ENCODE assay signal across 7 mouse cellular contexts in genomic region chr3:87768431-87768830, GRCm38 (mm10). TPM values are rescaled to one million over a fixed set of nuclear protein-coding genes. Genes with fewer than 3 reads are reported as not detected.
DNase-seq lines count a peak whose midpoint lies in the region; ATAC-seq and TF ChIP-seq lines count a peak whose summit lies in the region.

No protein-coding gene starts in this region.

- TF ChIP-seq CTCF in stomach, postnatal 0 days (IDR thresholded peaks at IDR 0.05; ENCODE audit: low read depth), result no peak

- no peaks in the 10 kb centered on the region; the same call in none of the 2 replicates for H3K27me3 ChIP-seq in neural tube, embryonic 11.5 days (ENCODE audit: control insufficient read depth, insufficient read depth, low read length)
- peaks cover 74% of the 10 kb centered on the region for H3K27me3 ChIP-seq in forebrain, embryonic 12.5 days
- H3K27me3 ChIP-seq in limb, embryonic 15.5 days, result peaks cover 8% of the 10 kb centered on the region; the same call in 1 of the 2 replicates
- H3K27me3 ChIP-seq in stomach, postnatal 0 days (ENCODE audit: control insufficient read depth, insufficient read depth, low read length), result no peaks in the 10 kb centered on the region; the same call in 1 of the 2 replicates

- WGBS in neural tube, embryonic 11.5 days, result 58% methylated on average over 6 of the region's 6 CpGs
- WGBS in forebrain, embryonic 12.5 days, result 52% methylated on average over 6 of the region's 6 CpGs
- 41% methylated on average over 6 of the region's 6 CpGs for WGBS in limb, embryonic 15.5 days
- WGBS in stomach, postnatal 0 days, result 42% methylated on average over 6 of the region's 6 CpGs

- no peaks in the 10 kb centered on the region for H3K36me3 ChIP-seq in neural tube, embryonic 11.5 days (ENCODE audit: control insufficient read depth, insufficient read depth, low read length)
- H3K36me3 ChIP-seq in forebrain, embryonic 12.5 days (replicated peaks), result no peaks in the 10 kb centered on the region
- H3K36me3 ChIP-seq in limb, embryonic 15.5 days, result no peaks in the 10 kb centered on the region
- no peaks in the 10 kb centered on the region for H3K36me3 ChIP-seq in stomach, postnatal 0 days (ENCODE audit: control insufficient read depth, insufficient read depth, low read length)

- H3K4me3 ChIP-seq in neural tube, embryonic 11.5 days (ENCODE audit: low read depth, low read length), result peak overlapping the region; percentile 27
- H3K4me3 ChIP-seq in forebrain, embryonic 12.5 days (replicated peaks), result peak overlapping the region; percentile 38
- peak overlapping the region; percentile 56 for H3K4me3 ChIP-seq in limb, embryonic 15.5 days
- peak overlapping the region; percentile 44 for H3K4me3 ChIP-seq in stomach, postnatal 0 days (ENCODE audit: low read depth, low read length)

- no peak for DNase-seq in neural tube, embryonic 11.5 days (ENCODE audit: low spot score)
- no peak for DNase-seq in neural tube, embryonic 10.5 days (ENCODE audit: extremely low spot score, low spot score)
- DNase-seq in stomach, postnatal 0 days (ENCODE audit: low spot score), result no peak
- DNase-seq in T-cell, adult 2 months (ENCODE audit: low spot score), result no peak
- DNase-seq in thymus, postnatal 4 days, result no peak

- no peaks in the 10 kb centered on the region for H3K9me3 ChIP-seq in neural tube, embryonic 11.5 days (ENCODE audit: control insufficient read depth, low read length)
- H3K9me3 ChIP-seq in forebrain, embryonic 12.5 days, result no peaks in the 10 kb centered on the region
- H3K9me3 ChIP-seq in limb, embryonic 15.5 days, result no peaks in the 10 kb centered on the region
- H3K9me3 ChIP-seq in stomach, postnatal 0 days (ENCODE audit: control insufficient read depth, low read length), result no peaks in the 10 kb centered on the region

- TF ChIP-seq EP300 in stomach, postnatal 0 days (optimal IDR thresholded peaks at IDR 0.05), result no peak

- H3K4me1 ChIP-seq in neural tube, embryonic 11.5 days (ENCODE audit: control insufficient read depth, insufficient read depth, low read length), result peaks cover under 1% of the 10 kb centered on the region
- H3K4me1 ChIP-seq in forebrain, embryonic 12.5 days, result peaks cover 23% of the 10 kb centered on the region
- peaks cover 49% of the 10 kb centered on the region for H3K4me1 ChIP-seq in limb, embryonic 15.5 days
- H3K4me1 ChIP-seq in stomach, postnatal 0 days (replicated peaks; ENCODE audit: control insufficient read depth, insufficient read depth), result peaks cover 5% of the 10 kb centered on the region; the same call in 1 of the 2 replicates

- no peak overlapping the region for H3K27ac ChIP-seq in neural tube, embryonic 11.5 days (ENCODE audit: low read depth, low read length)
- 0 out of 2 replicates have a peak overlapping the region, but pooled peaks have one; percentile 3 for H3K27ac ChIP-seq in forebrain, embryonic 12.5 days
- peak overlapping the region; percentile 68 for H3K27ac ChIP-seq in limb, embryonic 15.5 days
- H3K27ac ChIP-seq in stomach, postnatal 0 days (replicated peaks), result peak overlapping the region; percentile 66

- peak overlapping the region; percentile 42 for H3K4me2 ChIP-seq in neural tube, embryonic 11.5 days (ENCODE audit: low read depth)
- peak overlapping the region; percentile 50 for H3K4me2 ChIP-seq in forebrain, embryonic 12.5 days
- H3K4me2 ChIP-seq in limb, embryonic 15.5 days, result peak overlapping the region; percentile 71
- peak overlapping the region; percentile 51 for H3K4me2 ChIP-seq in stomach, postnatal 0 days (replicated peaks; ENCODE audit: low read depth)

- no peak for ATAC-seq in neural tube, embryonic 11.5 days (ENCODE audit: insufficient read depth, low FRiP score, low TSS enrichment)
- no peak for ATAC-seq in forebrain, embryonic 12.5 days (ENCODE audit: low FRiP score)
- ATAC-seq in limb, embryonic 15.5 days (ENCODE audit: insufficient number of reproducible peaks, low FRiP score, low TSS enrichment, low read depth), result no peak
- ATAC-seq in stomach, postnatal 0 days (ENCODE audit: low FRiP score, low TSS enrichment), result no peak

- peak overlapping the region; percentile 40 for H3K9ac ChIP-seq in neural tube, embryonic 11.5 days (ENCODE audit: low read length)
- H3K9ac ChIP-seq in forebrain, embryonic 12.5 days, result no peak overlapping the region
- H3K9ac ChIP-seq in limb, embryonic 15.5 days, result peak overlapping the region; percentile 40
- H3K9ac ChIP-seq in stomach, postnatal 0 days (ENCODE audit: low read length), result peak overlapping the region; percentile 55

RNA-seq across cellular contexts. Expression of gene Lrrc71, which starts 20.0 kb away (rescaled TPM):
- 0.24 and 0.31 TPM in 2 replicates for polyA plus RNA-seq in neural tube, embryonic 11.5 days (2014; fragmentation: Nextera tagmentation; extraction: Ambion mirVana)
- polyA plus RNA-seq in forebrain, embryonic 12.5 days (2016; fragmentation: Nextera tagmentation; extraction: Ambion mirVana), result 0.26 and 0.37 TPM in 2 replicates
- polyA plus RNA-seq in limb, embryonic 15.5 days (2015; fragmentation: Nextera tagmentation; extraction: Ambion mirVana), result 0.36 and 0.59 TPM in 2 replicates
- 0.29 and 0.38 TPM in 2 replicates for polyA plus RNA-seq in stomach, postnatal 0 days (2015; fragmentation: Nextera tagmentation; extraction: Ambion mirVana)

RNA-seq across cellular contexts. Expression of gene Ntrk1, which starts 26.5 kb away (rescaled TPM):
- polyA plus RNA-seq in neural tube, embryonic 11.5 days (2014; fragmentation: Nextera tagmentation; extraction: Ambion mirVana), result 18.3 and 20.4 TPM in 2 replicates
- 1.1 and 1.4 TPM in 2 replicates for polyA plus RNA-seq in forebrain, embryonic 12.5 days (2016; fragmentation: Nextera tagmentation; extraction: Ambion mirVana)
- polyA plus RNA-seq in limb, embryonic 15.5 days (2015; fragmentation: Nextera tagmentation; extraction: Ambion mirVana), result 0.48 and 0.76 TPM in 2 replicates
- polyA plus RNA-seq in stomach, postnatal 0 days (2015; fragmentation: Nextera tagmentation; extraction: Ambion mirVana), result 0.39 and 0.41 TPM in 2 replicates

RNA-seq across cellular contexts. Expression of gene Insrr, which starts 28.3 kb away (rescaled TPM):
- 0.45 and 0.87 TPM in 2 replicates for polyA plus RNA-seq in neural tube, embryonic 11.5 days (2014; fragmentation: Nextera tagmentation; extraction: Ambion mirVana)
- polyA plus RNA-seq in forebrain, embryonic 12.5 days (2016; fragmentation: Nextera tagmentation; extraction: Ambion mirVana), result 0.65 and 1.0 TPM in 2 replicates
- polyA plus RNA-seq in limb, embryonic 15.5 days (2015; fragmentation: Nextera tagmentation; extraction: Ambion mirVana), result 0.19 and 0.36 TPM in 2 replicates
- polyA plus RNA-seq in stomach, postnatal 0 days (2015; fragmentation: Nextera tagmentation; extraction: Ambion mirVana), result 0.18 and 0.19 TPM in 2 replicates

RNA-seq across cellular contexts. Expression of gene Pear1, which starts 55.7 kb away (rescaled TPM):
- polyA plus RNA-seq in neural tube, embryonic 11.5 days (2014; fragmentation: Nextera tagmentation; extraction: Ambion mirVana), result 9.2 and 10.2 TPM in 2 replicates
- polyA plus RNA-seq in forebrain, embryonic 12.5 days (2016; fragmentation: Nextera tagmentation; extraction: Ambion mirVana), result 5.7 and 6.8 TPM in 2 replicates
- 24.6 and 25.7 TPM in 2 replicates for polyA plus RNA-seq in limb, embryonic 15.5 days (2015; fragmentation: Nextera tagmentation; extraction: Ambion mirVana)
- 6.1 and 6.8 TPM in 2 replicates for polyA plus RNA-seq in stomach, postnatal 0 days (2015; fragmentation: Nextera tagmentation; extraction: Ambion mirVana)
